Mouse (Mus musculus) MN1 (cell line): Measurements from ENCODE around the gene Pcdh9.

Experiments
- DNase-seq: peaks from one replicate; pipeline ENCODE4 v3.0.0-alpha.2; 2016; ENCODE audit warnings: low spot score

Gene Pcdh9

DNA sequence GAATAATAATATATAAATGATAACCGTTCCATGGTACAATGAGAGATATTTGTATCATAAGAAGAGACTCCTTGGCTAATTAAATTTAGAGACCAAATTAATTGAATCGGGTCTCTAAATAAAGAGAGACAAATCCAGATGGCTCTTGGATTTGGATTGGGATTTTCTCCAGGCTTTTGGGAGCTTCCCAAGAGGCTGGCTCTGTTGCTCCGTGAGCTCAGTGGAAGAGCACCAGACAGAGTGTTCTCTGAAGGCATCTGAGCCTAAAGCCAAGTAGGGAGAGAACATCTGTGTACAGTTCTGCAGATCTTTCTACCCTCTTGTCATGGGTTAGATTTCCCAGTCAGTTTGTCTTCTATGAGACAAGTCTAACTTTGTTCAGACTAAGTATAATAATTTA lies 95.9 kb downstream of the Pcdh9 start:
- DNase-seq = no peak

DNA sequence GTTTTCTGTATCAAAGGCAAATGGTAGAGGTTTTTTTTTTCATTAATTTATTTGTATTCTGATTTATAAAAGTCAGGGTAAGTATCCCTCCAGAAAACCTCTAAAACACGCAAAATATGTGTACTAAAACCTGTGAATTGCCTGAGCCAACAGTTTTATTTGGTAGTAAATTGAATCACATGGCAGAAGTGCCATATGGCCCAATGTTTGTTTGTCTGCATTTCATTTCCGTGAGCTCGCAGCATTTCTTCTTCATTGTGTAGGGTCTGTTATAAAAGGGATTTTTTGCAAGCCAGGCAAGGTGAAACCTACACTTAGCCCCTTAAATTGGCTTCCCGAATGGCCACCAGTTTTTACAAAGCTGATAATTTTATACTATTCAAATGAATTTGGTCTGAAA lies 104.2 kb downstream of the Pcdh9 start:
- DNase-seq = no peak

DNA sequence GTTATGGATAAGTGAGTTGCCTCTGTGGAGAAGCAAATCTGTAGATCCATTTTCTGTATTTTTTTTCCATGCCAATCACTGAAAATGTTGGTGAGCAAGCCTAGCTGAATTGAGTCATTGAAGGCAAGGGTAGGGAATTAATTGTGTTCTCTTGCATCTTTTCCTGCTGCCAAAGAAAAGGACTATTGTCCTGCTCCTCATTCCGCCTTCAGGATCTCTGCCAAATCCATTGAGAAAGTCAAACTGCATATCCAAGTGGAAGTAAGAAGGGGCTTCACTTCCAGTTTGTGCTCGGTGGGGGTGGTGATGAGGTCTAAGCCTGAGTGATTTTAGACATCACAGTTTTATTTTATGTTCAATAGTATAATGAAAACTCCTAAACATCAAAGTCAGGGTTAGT lies 105.4 kb downstream of the Pcdh9 start:
- no peak for DNase-seq

DNA sequence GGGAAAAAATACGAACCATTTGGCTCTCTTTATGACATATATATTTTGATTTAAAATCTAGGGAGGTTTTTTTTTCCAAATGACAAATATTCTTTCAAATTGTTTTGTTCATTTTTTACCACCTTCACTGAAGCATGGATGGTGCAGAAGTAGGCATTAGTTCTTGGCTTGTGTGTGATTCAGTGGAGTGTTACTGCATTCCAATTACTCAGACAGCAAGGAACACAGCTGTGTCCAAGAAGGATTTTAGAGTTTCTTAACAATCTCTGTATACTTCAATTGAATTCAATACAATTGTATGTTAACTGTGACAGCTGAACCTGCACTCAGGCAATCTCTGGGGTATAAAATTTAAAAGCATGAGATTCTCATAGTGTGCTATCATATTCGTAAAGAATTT lies 127.6 kb downstream of the Pcdh9 start:
- no peak for DNase-seq

DNA sequence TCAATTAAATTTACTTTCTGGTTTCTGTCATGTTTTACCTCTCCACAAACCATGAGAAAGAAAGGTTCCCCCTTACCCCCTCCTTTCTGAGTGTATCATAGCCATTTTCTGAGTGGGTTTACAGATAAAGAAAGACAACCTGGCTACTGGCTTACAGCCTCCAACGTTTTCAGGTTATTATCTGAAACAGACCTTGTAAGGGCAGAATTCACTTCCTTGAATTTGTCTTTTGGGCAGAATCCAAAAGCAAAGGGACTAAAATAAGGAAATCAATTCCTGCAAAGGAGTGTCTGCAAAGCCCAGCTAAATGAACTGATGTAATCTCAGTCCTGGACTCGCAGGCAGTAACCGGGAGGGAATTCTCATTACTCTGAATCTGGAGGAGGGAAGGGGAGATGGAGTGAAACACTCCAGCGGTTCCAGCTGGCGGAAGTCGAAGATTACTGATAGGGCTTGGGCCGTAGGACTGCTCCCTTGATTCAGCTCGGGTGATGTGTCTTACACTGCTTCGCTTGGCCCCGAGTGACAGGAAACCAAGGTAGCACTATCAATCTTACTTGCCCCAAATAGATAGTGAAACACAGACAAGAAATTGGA lies 156.3 kb downstream of the Pcdh9 start:
- DNase-seq = peak; percentile 65

DNA sequence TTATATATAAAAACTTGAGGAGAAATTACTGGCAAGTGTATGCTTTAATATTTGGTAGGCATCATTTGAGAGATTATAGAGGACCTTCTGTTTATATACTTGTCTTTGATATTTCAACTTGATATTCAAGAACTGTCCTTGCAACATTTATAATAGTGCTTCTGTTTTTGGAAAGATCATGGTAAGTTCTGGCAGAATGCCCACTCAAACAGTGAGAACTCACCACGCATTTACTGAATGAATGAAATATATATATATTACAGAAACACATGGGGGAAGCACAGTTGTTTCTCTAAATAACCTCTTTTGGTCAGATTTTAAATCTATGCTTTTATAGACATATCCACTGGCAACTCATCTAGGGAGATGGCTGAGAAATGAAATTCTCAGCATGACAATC lies 164.7 kb downstream of the Pcdh9 start:
- DNase-seq = no peak

DNA sequence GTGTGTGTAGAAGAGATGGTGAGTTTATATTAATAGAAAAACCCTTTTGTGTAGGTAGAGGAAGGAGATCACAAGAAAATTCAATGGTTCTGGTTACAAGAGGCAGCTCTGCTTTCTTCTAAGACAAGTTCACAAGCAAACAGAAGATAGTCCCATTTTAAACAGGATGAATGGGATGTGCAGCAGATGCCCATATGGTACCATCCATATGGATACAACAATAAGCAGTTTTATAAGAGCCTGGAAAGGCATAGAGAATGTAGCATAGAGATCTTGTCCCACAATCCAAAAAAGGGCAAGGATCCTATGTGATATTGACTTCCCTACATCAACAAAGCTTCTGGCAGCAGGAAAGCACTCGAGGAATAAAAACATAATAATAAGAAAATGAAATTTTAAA lies 171.3 kb downstream of the Pcdh9 start:
- no peak for DNase-seq

DNA sequence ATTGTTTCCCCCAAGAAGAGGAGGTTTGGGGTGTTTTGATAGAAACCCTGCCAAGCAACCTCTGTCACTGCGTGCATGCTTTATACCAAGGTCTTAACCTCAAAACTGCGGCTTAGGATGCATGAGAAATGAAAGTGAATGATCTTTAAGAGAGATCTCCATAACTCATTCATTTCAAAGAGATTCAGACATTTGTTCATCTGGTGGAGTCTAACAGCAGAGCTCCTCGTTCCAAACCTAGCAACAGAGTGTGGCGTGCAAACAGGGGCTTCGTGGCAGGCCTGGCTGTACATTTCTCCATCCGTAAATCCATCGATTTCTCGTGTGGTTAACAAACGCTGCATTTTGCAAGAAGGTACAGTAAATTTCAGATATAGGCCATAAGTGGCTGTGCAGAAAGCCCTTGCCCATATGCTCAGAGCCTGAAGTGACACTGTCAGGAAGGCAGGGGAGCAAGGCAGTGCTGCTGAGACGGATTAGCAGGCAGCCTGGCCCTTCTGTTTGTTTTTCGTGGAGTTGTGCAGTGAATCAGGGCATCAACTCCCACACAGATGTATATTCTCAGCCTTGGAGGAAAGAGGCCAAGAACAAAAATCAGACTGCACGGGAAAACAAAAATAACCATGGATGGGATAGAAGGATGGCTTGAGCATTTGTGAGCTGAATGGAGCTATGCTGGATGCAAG lies 177.1 kb downstream of the Pcdh9 start:
- no peak for DNase-seq

DNA sequence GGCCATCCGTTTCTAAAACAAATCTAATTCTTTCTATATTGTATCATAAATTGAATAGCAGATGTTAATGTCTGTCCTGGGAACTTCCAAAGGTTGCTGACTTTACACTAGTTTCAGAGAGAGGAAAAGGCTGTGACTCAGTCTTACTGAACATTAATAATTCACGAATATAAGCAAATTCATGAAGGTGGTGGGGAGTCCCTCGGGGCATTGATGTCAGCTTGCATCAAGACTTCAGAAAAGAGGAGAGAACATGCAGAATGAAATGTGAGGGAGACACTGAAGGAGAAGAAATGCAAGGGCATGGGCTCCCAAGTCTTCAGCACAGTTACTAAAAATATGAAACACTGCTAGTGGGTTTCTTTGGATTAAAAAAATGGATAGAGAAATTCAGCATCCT lies 181.8 kb downstream of the Pcdh9 start:
- no peak for DNase-seq

DNA sequence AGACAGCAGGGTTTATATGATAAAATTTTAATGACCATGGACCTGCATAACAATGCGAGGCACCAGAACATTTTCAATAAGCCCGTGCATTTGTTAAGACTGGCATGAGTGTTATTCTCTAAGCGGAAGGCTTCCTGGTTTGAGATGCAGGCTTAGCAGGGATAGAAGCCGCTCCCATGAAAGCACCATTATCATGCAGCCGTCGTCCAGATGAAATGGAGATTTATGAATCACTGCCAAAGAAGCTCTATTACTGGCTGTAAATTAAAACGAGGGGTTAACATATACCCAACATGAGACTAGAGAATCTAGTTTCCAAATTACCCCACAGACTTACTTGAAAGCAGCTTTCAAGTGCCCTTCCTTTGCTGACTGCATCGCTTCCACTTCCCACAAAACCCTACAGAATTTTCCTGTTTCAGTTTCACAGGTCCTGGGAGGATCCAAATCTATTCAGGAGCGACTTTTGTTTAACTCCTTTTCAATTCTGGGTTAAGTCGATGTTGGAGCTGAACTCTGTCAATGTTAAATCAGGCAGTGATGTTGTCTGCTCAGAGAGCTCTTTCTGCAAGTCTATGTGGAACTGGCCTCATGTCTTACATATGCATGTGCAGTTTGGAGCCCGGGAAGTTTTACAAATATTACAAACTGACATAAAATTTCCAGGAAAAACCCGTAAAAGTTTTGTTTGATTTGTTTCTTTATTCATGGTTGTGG lies 188.9 kb downstream of the Pcdh9 start:
- no peak for DNase-seq

DNA sequence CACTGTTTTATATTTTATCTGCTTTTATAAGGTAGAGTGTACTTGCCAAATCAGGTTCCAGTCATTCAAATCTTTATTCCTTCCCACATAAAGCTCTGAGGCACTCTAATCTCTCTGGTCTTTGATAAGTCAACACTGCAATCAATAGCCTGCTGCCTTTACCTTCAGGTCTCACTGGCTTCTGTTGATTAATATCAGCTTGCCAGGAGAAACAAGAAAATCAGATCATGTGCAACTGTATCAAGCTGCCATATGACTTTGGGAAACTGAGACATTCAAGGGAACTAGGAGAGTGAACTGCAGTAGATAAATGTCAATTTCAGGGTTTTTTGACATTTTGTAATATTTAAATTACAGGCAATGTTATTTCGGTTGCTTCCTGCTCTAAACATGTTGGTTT lies 189.6 kb downstream of the Pcdh9 start:
- DNase-seq = no peak

DNA sequence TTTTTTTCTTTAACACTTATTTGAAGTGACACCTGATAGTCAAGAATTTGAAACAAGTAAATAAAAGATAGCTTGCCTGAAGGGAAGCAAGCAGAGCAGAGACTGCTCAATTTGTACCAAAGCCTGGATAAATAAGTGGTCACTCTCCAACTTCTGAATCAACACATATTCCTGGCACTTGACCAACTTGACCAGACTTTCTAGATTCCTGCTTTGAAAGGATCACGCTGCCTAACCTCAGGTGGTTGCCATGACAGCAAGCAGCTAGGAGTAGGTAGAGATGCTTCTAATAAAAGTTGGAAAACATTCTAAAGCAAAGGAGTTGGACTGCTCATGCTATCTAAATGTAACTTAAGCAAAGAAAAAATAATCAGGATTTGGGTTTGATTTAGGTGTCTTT lies 205.8 kb downstream of the Pcdh9 start:
- DNase-seq = no peak

DNA sequence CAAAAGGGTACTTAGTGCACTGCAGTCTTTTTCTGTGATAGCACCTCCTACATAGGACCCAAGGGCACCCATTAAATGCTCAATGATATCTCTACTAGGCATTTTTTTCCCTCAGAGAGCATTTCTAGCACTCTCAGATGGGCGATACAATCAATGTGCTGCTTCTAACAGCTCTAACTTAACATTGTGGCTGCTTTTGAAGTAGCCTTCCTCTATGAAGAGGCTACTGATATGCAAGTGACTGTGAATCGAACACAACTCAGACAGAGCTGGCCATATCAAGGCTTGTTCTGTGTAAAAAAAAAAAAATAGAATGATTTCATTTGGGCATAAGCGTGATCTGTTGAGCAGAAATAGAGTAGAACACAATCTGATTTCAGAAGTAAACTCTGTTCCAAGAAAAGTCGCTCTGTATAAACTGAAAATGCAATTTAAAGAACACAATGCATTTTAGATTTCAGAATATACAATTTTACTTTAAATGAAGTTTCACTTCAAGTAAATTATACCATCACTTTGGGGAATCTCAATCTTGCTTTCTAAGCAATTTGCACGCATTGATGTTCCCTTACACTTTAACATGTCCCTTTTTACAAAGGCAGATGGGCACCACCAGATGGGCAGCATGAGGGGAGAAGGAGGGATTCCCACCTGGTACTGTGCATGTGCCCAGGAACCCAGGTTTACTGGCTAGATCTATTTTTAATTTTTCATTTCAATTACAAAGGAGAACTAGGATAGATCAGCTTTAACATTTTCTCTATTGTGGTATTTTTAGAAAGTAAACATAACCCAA lies 215.0 kb downstream of the Pcdh9 start:
- DNase-seq = no peak

DNA sequence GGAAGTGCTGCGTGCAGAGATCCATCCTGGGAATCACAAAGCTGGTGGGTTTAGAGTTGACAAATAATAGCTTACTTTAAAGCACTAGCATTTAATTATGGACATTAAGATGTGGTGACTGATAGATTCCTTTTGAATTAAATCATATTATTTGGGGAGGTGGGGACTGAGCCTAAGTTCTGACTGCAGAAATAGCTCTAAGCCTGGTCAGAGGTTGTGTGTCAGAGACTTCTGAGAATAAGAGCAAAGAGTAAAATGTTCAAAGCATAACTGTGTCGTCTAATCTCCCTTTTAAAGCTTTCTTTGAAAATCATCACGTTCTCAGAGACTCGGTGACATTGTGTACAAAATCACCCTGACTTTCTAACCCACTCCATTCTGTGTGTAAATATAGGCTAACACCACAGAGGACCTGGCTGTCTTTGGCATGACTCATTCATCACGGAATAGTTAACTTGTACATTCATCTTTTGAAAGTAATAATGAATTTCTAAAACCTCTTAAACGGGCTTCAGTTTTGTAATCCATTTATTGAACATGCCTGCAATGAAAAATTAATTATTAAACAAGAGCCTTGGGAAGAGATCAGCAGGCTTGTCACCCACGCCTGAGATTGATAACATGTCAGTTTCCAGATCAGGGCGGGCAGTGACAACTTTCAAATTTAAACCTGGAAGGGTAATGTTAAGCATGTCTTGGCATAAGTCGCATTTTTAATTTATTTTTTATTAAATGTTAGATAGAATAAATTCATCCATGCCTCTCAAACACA lies 236.3 kb downstream of the Pcdh9 start:
- DNase-seq = no peak

DNA sequence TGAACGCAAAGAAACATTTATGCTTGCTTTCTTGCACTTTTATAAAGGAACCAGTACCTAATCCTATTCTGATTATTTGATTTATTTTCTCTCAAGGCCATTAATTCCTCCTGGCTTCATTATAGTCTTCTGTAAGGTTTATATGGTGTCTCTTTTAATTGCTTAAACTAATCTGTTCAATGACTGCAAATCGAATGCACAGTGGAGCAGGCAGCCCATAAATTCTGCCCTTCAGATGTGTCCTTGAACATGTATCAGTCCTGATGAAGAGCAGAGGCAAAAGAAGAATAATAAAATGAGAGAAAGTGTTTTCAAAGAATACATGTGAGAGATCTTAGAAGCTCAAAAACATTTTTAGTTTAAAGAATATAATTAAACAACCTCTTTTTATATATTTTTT lies 263.2 kb downstream of the Pcdh9 start:
- no peak for DNase-seq

DNA sequence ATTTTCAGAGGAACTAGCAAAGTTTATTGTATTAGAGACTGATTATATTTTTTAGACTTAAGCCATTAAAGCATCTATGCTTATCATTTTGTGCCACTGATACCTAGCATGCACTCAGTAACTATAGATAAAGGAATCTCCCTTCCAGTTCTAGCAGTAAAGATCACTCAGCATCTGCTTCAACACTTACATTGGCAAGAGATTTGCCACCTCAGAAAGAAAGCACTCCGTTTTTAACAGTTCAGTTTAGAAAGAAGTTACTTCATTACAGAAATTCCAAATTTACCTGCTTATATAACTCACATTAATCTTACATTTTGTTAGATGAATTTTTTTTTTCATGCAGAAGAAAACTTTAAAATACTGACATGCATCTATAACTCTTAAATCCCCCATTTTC lies 266.3 kb downstream of the Pcdh9 start:
- no peak for DNase-seq

DNA sequence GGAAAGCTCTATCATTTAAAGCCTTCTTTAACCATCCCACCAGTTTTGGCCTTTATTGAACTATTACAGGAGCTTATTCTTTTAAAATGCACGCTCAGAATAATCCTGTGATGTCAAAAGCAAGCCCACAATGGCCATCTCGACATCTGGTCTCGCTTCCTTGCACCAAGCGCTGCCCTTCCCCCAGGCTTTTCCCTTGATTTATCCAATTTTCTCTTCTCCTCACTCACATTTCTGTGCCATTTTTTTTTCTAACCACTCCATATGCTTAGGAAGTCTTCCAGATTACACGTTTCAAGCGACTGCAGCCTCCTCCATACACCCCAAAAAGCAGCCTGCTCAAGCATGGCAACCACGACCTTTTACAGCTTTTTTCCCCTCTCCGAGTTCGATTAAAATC lies 269.3 kb downstream of the Pcdh9 start:
- no peak for DNase-seq

DNA sequence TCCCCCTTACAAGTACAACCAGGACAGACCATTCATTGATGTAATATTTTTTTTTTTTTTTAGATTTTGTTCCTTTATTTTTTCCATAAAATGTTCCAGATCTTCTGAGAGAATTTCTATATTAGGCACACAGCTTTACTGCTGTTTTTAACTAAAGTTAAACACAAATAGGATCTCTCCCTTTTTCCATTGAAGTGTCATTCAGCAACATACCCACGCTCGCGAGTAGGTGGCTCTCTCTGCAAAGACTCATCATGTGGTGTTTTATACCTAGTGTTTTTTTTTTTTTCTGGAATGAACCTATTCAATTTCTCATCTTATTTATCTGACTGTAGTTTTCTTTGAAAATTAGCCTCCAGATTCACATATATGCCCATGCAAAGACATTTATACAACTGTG lies 282.9 kb downstream of the Pcdh9 start:
- no peak for DNase-seq

DNA sequence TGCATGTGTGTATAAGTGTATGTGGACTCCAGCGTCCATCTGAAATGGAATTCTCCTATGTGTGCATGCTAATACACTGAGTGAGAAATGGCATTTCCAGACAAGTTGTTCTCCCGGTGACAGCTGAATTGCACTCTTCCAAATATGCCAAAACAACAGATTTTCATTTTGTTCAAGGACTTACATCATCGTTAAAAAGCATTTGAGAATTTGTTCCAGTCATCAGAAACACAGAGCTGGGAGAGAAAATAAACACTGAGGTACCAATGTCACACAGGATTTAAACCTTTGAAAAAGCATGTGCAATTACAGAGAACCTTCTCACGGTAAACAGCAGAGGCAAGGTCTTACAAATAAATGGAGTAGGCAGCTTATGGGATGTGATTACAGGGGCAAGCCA lies 290.5 kb downstream of the Pcdh9 start:
- no peak for DNase-seq

DNA sequence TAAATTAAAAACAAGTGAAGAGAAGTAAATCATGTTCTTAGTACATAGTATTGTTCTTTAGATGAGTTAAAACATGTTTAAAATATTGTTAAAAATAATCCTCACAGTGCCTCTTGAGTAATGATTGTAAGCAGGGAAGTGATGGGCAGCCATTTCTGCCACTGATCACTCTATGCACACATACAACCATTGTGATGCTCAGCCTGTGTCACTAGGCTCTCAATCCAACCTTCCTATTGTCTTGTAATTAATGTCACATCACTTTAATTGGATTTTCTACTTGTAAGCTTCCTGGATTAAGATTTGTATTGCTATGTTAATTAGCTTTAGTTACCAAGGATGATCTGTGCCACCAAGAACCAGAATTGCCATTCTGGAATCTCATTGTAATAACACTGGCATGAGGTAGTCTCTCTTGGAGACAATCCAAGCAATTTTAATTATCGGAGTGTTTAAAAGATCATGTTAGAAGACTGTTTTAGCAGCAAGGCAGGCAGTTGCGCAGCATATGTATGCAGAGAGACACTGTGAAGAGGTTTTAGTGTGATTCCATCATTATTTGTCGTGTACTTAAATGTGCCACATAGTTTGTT lies 305.0 kb downstream of the Pcdh9 start:
- no peak for DNase-seq

DNA sequence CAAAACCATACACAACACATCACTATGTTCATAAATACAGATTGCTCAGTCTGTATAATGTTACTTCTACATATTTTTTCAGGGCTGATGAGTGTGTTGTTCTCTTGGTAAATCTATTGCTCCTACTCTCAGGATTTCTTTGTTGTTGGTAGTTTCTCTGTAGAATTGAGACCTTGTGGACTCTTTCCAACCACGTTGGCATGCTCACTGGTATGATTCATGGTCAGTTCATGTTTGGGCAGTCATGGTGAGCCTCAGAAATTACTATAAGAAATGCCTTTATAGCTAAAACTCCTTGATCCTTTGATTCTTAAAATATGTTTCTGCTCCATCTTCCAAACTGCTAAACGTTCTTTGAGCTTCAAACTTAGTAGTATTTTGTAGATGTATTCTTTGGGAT lies 326.1 kb downstream of the Pcdh9 start:
- DNase-seq = no peak

DNA sequence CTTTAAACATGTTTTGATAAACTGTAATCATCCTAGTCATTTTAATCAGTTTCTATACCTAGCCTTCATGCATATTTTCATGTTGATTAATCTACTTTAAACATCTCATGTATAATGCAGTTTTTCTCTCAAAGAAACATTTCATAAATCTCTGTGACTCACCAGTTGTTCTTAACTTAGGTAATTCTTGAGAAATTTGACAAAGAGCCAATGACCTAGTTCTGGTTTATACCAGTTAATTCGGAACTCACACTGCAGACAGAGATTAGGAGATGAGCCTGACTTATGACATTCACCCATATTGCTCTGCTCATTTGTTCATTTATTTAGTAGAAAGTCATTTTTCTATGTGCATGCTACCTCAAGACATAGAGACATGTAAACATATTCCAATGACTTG lies 328.9 kb downstream of the Pcdh9 start:
- no peak for DNase-seq
